Mouse (Mus musculus) kidney, embryonic 14.5 days (tissue): Measurements from ENCODE around the gene Zfp385a. TPM values are rescaled to one million over a fixed set of nuclear protein-coding genes. Genes with fewer than 3 reads are reported as not detected.

ENCODE experiments used
- ATAC-seq: fragments of 200-750 bp; cut with Nextera tagmentation; 2 replicates; pipeline ENCODE4 v1.8.0; 2017; ENCODE audit warnings: moderate number of reproducible peaks, mild to moderate bottlenecking, moderate TSS enrichment, moderate library complexity; ENCODE audit not compliant: low FRiP score, low TSS enrichment
- H3K27ac ChIP-seq: fragments of 300-500 bp; sonication (generic); 2 replicates; pipeline ENCODE4 v1.5.1; 2014; ENCODE audit warnings: low read depth, mild to moderate bottlenecking, low read length, moderate library complexity, mixed read lengths
- H3K27me3 ChIP-seq: fragments of 300-500 bp; sonication (generic); 2 replicates; pipeline ENCODE4 v1.6.1; 2014; ENCODE audit warnings: mild to moderate bottlenecking, low read length; ENCODE audit not compliant: control insufficient read depth, insufficient read depth
- H3K36me3 ChIP-seq: fragments of 300-500 bp; sonication (generic); 2 replicates; pipeline ENCODE4 v1.6.1; 2014; ENCODE audit warnings: low read length, mixed read lengths; ENCODE audit not compliant: control insufficient read depth, insufficient read depth
- H3K4me1 ChIP-seq: fragments of 300-500 bp; sonication (generic); 2 replicates; pipeline ENCODE4 v1.6.1; 2014; ENCODE audit warnings: low read length, mixed read lengths; ENCODE audit not compliant: control insufficient read depth, insufficient read depth
- H3K4me2 ChIP-seq: fragments of 300-500 bp; sonication (generic); replicated peaks from 2 replicates; pipeline ENCODE4 v1.6.1; 2014; ENCODE audit warnings: low read depth, mild to moderate bottlenecking, low read length
- H3K4me3 ChIP-seq: fragments of 300-500 bp; sonication (generic); 2 replicates; pipeline ENCODE4 v1.5.1; 2014; ENCODE audit warnings: mild to moderate bottlenecking, low read length
- H3K9ac ChIP-seq: fragments of 300-500 bp; sonication (generic); 2 replicates; pipeline ENCODE4 v1.6.1; 2014; ENCODE audit warnings: low read depth, mild to moderate bottlenecking, low read length, moderate library complexity
- H3K9me3 ChIP-seq: fragments of 300-500 bp; sonication (generic); 2 replicates; pipeline ENCODE4 v1.6.1; 2016; ENCODE audit warnings: low read length; ENCODE audit not compliant: control insufficient read depth
- WGBS: fragments of 180-500 bp; shearing (Covaris S2); extraction: QIAGEN DNeasy Blood & Tissue Kit; methylation state at CpG from one replicate; pipeline ENCODE4 v1.1.7; 2014; 5-methylcytosine and 5-hydroxymethylcytosine counted together
- polyA plus RNA-seq: library from polyadenylated mRNA; unstranded; fragments of >200 nt; fragmentation: Nextera tagmentation; extraction: Ambion mirVana; gene quantifications from 2 replicates; pipeline ENCODE4 v1.2.1, GENCODE M21; 2014

Zfp385a gene
- polyA plus RNA-seq, 1 experiment from 2014 or later: 18.2 TPM

- WGBS: 59% methylated on average over 1 of the region's 1 CpGs
- H3K27ac ChIP-seq: no peak overlapping the region
- peaks cover 25% of the 10 kb centered on the region for H3K36me3 ChIP-seq
- no peaks in the 10 kb centered on the region for H3K27me3 ChIP-seq
- ATAC-seq: no peak
- no peak overlapping the region for H3K4me3 ChIP-seq
- H3K9ac ChIP-seq: no peak overlapping the region
- H3K4me2 ChIP-seq: no peak overlapping the region
- peaks cover 29% of the 10 kb centered on the region for H3K4me1 ChIP-seq
- H3K9me3 ChIP-seq: no peaks in the 10 kb centered on the region
Measured at GRCm38 (mm10) chr15:103321076-103321475, 18.8 kb downstream of the Zfp385a start.

DNA sequence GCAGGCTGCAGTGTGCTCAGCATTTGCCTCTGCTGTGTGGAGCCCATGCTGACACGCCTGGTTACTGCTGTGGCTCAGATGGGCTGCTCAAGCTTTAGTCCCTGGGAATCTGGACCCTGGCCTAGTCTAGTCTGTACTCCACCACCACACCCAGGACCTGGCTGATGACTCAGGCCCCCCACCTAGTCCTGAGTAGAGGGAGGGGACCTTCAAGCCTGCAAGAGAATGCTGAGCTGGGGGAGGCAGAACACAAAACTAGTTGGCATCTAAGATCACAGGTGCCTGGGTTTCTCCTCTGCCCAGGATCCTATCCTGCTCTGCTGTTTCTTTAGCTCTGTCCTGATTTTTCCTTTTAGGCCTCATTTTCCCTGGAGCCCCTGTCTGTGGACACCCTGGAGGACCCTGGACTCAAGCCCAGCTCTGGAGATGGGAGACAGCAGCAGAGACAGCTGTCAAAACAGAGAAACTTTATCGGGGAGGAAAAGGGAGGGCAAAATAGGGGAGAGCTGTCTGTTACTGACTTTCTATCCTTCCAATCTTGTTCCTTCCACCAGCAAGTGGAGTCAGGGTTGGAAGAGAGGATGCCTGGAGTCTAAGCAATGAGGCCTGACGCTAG, 21.6 kb downstream of the Zfp385a start:
- no peak overlapping the region for H3K9ac ChIP-seq
- peak overlapping the region; percentile 20; the same call in 1 of the 2 replicates for H3K27ac ChIP-seq
- no peaks in the 10 kb centered on the region for H3K9me3 ChIP-seq
- H3K4me2 ChIP-seq: no peak overlapping the region
- no peaks in the 10 kb centered on the region for H3K27me3 ChIP-seq
- H3K4me3 ChIP-seq: no peak overlapping the region
- ATAC-seq: no peak
- H3K36me3 ChIP-seq: peaks cover 31% of the 10 kb centered on the region
- WGBS: 52% methylated on average over 3 of the region's 3 CpGs
- H3K4me1 ChIP-seq: peaks cover 50% of the 10 kb centered on the region

GRCm38 (mm10) chr15:103317731-103318130, 22.2 kb downstream of the Zfp385a start:
- Histone ChIP-seq H3K9me3 (no peaks in the 10 kb centered on the region), H3K4me3 (no peak overlapping the region), H3K4me2 (no peak overlapping the region), H3K9ac (no peak overlapping the region), H3K27me3 (no peaks in the 10 kb centered on the region), H3K36me3 (peaks cover 31% of the 10 kb centered on the region), H3K27ac (no peak overlapping the region; the same call in 1 of the 2 replicates), H3K4me1 (peaks cover 47% of the 10 kb centered on the region)
- WGBS: 83% methylated on average over 8 of the region's 8 CpGs
- ATAC-seq: no peak

GRCm38 (mm10) chr15:103317120-103317519, 22.8 kb downstream of the Zfp385a start:
- Histone ChIP-seq H3K9ac (no peak overlapping the region), H3K27me3 (no peaks in the 10 kb centered on the region), H3K4me1 (peaks cover 41% of the 10 kb centered on the region), H3K9me3 (no peaks in the 10 kb centered on the region), H3K4me2 (no peak overlapping the region), H3K27ac (no peak overlapping the region), H3K4me3 (no peak overlapping the region), H3K36me3 (peaks cover 31% of the 10 kb centered on the region)
- no peak for ATAC-seq

DNA sequence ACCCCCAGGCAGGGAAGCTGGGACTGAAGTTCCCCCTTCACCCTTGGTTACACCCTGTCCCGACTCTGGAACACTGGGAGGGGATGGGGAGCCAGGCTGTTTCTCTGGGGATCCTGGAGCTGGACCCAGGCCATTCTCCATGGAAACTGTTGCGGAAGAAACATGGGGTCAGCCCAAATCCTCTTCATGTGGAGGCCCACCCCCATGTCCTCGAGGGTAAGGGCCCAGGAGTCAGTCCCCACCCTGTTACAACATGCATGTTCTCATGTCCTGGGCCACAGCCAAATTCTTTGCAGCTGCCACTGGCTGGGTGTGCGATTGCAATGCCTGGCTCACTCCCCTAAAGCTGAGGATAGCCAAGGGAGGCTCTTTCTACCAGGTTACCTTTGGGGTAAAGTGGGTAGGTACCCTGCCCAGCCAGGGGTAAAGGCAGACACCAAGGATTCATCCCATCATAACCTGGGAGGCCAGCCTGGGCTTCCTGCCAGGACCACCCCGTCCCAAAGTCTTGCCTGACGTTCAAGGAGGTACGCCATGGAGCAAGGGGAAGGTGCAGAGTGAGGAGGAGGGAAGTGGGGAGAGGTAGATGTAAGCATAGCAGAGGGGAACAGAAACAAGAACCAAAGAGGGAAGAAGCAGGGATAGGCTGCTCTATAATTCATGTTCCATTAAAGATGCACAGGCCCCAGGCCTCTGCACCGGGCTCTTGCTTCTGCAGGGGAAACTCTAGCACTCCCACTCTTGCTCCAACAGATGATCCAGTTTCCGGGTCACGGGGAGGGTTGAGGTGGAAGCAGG, 23.7 kb downstream of the Zfp385a start:
- ATAC-seq: no peak
- Histone ChIP-seq H3K36me3 (peaks cover 31% of the 10 kb centered on the region), H3K9ac (no peak overlapping the region), H3K27ac (no peak overlapping the region), H3K4me3 (no peak overlapping the region), H3K27me3 (no peaks in the 10 kb centered on the region), H3K9me3 (no peaks in the 10 kb centered on the region), H3K4me2 (no peak overlapping the region), H3K4me1 (peaks cover 33% of the 10 kb centered on the region)
- 60% methylated on average over 10 of the region's 10 CpGs for WGBS

- Histone ChIP-seq H3K36me3 (peaks cover 29% of the 10 kb centered on the region), H3K27me3 (no peaks in the 10 kb centered on the region), H3K9me3 (no peaks in the 10 kb centered on the region), H3K27ac (no peak overlapping the region), H3K4me1 (peaks cover 36% of the 10 kb centered on the region), H3K4me3 (peak overlapping the region; percentile 30), H3K4me2 (peak overlapping the region; percentile 54), H3K9ac (peak overlapping the region; percentile 48)
- WGBS: 4% methylated on average over 18 of the region's 18 CpGs
- ATAC-seq: peak; percentile 71
Measured at GRCm38 (mm10) chr15:103315011-103315502, 24.8 kb downstream of the Zfp385a start.

DNA sequence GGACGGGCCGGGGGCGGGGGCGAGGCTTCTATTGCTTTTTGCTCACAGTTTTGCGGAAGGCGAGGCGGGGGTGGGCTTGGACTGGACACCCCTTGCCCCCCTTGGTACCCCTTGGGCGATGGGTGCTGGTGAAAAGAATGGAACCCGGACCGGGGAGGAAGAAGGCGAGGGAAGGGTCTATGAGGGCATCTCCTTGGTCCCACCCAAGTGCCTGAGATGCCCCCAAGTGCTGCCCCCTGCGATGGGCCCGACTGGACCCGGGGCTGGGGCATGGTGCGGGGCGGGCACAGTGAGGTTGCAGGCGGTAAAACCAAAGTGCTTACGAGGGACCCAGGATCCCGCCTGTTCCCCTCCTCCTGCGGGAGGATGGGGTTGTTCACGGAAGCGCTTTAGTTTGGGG, 25.7 kb downstream of the Zfp385a start:
- 51% methylated on average over 22 of the region's 22 CpGs for WGBS
- Histone ChIP-seq H3K4me1 (peaks cover 43% of the 10 kb centered on the region), H3K9ac (no peak overlapping the region), H3K4me3 (peak overlapping the region; percentile 30), H3K27ac (no peak overlapping the region), H3K36me3 (peaks cover 26% of the 10 kb centered on the region), H3K4me2 (peak overlapping the region; percentile 54), H3K27me3 (no peaks in the 10 kb centered on the region), H3K9me3 (no peaks in the 10 kb centered on the region)
- ATAC-seq: no peak

DNA sequence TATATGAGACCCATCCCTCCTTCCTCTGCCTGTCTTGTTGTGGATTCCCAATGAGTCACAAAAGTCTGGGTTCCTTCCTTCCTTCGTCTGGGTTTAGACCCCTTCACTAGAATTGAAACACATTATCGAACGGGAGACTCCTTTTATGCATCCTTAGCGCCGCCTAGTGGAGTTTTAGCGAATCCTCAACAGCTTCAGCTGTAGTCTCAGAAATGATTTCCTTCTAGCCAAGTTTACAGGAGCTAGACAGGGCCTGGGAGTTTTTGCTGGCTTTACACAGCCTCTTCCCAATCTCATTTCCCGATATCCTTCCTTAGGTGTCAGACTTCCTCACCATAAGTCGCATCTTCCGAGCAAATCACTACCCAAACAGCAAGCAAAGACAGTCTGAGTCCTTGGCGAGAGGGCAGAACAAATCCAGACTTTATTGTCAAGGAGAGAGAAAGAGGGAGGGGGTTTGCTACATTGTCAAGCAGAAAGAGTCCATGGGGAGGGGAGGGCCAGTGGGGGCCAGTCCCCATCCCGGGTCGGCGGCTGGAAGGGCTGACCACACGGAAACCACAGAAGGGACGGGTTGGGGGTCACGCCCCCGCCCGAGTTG, 26.3 kb downstream of the Zfp385a start:
- no peak for ATAC-seq
- H3K4me1 ChIP-seq: peaks cover 45% of the 10 kb centered on the region
- no peak overlapping the region for H3K4me3 ChIP-seq
- H3K27ac ChIP-seq: no peak overlapping the region
- H3K9me3 ChIP-seq: no peaks in the 10 kb centered on the region
- H3K9ac ChIP-seq: no peak overlapping the region
- no peaks in the 10 kb centered on the region for H3K27me3 ChIP-seq
- H3K4me2 ChIP-seq: peak overlapping the region; percentile 54
- peaks cover 26% of the 10 kb centered on the region for H3K36me3 ChIP-seq
- WGBS: 15% methylated on average over 18 of the region's 18 CpGs
